Mouse (Mus musculus) thymus, postnatal 10 days (tissue): ENCODE data around the gene Sfi1.
"Not testable (repeated sequence)": the region's sequence is repeated elsewhere in the genome, so short reads cannot be mapped to it uniquely, and the experiment has no call there.

ENCODE experiments used
- DNase-seq, 2 experiments: peaks; one replicate each; pipeline ENCODE4 v3.0.0; 2021; ENCODE audit warnings: low spot score in 2 of 2

The Sfi1 gene

DNA sequence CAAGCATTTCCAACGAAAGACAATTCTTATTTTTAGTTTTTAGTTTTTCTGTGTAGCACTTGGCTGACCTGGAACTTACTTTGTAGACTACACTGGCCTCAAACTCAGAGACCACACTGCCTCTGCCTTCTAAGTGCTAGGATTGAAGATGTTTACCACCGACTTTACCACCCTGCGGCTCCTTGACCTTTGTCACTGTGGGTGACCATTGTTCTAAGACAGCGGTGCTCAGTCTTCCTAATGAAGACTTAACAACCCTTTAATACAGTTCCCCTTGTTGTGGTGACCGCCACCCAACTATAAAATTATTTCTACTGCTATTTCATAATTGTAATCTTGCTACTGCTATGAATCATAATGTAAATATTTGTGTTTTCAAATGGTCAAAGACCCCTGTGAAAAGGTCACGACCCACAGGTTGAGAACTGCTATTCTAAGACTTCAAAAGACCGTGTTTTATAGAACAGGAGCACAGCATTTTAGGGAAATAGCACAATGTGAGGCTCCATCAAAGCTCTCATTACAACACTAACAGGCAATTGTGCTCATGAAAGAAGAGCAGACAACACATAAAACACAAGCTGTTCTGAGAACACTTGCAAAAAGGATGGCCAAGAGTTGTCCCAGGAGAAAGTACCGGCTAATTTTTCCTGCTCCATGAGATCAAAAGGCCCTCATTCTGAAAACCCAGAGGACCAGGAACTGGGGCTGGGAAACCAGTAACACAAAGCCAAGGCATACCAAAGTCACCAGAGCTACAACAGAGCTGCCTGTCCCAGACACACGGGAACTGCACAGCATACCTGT, 47.7 kb downstream of the Sfi1 start:
- not testable (repeated sequence) for DNase-seq

DNA sequence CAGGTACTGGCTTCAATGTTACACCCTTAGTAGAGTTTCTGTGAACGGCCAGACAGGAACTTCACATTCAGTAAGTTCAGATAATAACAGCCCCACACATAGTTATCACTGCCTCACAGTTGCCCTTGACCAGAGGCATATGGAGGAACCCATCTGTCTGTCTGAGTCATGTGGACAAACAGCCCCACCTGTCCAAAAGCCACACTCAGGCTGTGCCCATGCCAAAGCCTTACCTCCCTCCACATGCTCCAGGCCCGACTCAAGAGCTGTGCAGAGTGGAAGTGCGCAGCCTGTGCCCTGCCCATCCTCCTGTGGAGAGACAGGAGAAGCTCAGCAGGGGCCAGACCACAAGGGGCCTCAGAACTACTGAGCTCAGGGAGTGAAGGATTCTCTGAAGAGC, 49.3 kb downstream of the Sfi1 start:
- DNase-seq = not testable (repeated sequence)

DNA sequence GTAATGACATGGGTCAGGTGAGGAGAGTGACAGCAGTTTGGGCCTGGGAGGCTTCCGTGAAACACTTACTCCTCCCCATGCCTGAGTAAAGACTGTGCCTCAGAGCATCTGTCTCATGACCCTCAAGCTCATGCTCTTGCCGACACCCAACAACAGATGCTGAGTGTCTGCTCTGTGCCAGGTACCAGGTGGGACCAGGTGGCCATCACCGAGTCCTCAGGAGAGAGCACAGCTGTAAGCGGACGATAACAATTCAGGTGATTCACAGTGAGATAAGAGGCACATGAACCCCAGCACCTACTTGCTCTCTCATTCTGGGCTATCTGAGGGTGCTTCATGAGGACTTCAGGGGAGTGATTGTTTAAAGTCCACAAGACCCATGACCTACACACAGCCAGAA, 50.9 kb downstream of the Sfi1 start:
- peak; percentile 83 for DNase-seq

DNA sequence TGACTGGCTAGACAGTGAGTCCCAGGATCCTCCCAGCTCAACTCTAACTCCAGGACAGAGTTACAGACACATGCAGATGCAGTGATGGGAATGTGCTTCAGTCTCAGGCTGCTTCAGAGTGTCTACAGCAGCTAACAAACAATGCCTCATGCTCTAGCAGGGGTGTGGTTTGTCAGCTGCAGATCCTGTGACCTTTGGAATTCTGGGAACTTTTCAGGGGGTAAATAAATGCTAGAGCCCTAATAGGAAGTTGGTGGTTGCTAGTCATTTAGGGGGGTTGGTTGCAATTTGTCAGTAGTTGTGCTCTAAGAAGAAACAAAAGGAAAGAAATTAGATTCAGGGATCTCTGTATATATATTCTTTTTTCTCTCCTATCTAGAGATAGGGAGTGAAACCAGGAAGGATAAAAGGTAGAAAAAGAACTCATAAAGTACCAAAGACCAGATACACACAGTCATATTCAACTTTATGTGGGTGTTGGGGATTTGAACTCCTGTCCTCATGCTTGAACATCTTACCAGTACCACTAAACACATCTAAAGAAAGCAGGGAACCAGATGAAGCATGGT, 52.2 kb downstream of the Sfi1 start:
- DNase-seq = not testable (repeated sequence)

DNA sequence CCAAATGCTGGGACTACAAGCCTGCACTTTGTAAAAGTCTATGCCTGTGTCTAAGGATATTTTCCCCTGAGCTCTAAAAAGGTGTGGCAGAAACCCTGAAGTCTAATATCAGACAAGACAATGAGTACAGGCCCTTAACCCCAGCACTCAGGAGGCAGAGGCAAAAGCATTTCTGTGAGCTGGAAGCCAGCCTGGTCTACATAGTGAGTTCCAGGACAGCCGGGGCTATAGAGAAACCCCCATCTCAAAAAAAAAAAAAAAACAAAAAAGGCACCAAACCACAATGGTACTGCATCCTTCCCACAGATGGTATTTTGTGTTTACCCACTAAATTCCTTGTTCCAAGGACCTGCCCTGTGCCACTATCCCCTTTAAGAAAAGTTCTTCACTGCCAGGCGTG, 54.9 kb downstream of the Sfi1 start:
- DNase-seq = peak in 1 of 2 experiments; percentile 63

DNA sequence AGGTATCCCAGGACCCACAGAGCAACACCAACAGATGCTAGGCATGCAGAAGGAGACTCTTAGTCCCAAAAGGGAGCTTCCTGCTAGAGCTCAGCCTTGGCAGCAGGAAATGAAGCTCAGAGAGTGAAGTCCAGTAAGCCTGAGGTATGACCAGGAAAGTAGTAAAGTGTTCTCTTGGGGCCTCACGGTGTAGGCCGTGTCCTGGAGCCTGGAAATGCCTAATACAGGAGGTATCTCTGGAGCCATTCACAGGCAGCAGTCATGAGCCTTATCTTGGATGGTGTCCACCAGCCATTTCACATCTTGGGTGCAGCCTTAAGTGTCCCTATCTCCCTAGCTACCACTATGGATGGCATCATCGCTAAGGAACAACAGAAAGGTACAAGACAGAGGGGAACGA, 56.0 kb downstream of the Sfi1 start:
- peak; percentile 58 to 59 for DNase-seq

DNA sequence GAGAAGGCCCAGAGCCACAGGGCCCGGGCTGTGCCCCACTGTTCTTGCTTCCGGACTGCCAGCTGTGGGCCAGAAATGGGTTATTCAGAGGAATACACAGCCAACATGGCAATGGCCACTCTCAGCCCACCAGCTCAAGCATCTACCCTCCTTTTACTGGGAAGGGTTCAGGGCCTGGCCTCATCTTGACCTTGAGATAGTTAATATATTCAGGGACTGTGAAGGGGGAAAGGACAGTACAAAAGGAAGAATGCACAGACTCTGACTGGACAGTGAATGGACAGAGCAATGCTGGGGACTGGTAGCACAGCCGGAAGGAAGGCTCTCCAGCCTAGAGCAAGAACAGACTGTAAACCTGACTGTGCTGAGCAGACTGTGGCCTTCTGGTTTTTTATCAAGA, 57.3 kb downstream of the Sfi1 start:
- not testable (repeated sequence) for DNase-seq

DNA sequence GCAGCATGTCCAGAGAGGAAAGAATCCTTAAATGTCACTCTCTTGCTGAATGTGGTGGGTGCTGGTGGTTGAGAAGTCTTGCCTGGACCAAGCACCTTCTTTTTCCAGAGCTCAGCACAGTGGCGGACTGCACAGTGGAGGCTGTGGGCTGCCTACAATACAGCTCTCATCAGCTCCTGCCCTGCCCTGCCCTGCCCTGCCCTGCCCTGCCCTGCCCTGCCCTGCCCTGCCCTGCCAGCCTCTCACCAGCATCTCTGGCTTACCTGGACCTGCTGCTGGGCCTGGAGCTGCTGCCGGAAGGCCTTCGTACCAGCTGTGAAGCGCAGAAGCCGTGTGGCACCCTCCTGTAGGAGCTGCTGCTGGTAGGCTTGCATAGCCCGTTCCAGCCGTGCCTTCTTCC, 57.9 kb downstream of the Sfi1 start:
- DNase-seq = not testable (repeated sequence)

DNA sequence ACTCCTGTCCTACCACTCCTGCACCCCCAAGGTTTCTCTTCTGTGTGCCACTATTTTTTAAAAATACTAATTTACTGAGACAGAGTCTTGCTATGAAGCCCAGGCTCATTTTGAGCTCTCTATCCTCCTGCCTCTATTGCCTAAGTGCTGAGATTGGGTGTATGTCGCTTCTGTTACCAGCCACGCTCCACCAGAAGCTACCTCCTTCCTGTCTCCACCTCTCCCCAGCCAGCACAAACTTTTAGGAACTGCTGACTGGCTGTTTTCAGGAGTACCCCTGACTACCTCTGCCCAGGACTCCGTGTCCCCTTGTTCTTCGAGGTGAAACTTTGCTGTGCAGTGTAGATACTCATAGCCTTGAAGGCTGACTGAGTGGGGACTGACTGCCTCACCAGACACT, 59.9 kb downstream of the Sfi1 start:
- not testable (repeated sequence) for DNase-seq

DNA sequence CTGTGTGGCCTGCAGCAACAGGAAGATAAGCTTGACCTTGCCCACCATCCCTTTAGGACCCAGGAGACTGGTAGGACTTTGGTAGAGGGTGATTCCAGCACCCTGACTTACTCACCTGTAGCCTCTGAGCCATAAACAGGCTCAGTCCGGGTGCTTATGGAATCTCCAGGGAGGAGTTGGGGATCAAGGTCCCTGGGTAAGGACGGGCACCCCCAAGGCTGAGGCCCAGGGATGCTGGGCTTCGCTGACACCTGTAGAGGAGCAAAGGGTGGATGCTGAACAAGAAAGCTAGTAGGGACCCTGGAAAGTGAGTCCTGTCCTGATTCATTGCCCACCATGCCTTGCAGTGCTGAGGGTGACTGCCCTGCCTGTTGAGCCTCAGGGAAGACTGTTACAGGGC, 60.3 kb downstream of the Sfi1 start:
- DNase-seq = not testable (repeated sequence)

DNA sequence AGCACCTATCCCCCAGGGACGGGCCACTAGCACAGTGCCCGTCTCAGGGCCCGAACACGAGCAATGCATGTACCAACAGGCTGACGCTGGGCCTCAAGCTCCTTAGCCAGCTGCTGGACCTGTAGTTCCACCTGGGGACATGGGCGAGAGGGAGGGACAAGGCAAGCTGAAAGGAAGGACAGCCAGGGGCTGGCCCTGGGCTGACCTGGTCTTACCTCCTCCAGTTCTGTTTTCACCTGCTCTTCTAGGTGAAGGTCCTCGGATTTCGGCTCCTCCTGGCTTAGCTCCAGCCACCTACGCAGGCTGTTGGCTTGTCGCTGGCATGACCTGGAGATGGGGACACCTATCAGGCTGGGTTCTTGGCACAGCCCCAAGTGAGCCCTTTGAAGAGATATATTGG, 61.3 kb downstream of the Sfi1 start:
- peak; percentile 61 to 69 for DNase-seq

DNA sequence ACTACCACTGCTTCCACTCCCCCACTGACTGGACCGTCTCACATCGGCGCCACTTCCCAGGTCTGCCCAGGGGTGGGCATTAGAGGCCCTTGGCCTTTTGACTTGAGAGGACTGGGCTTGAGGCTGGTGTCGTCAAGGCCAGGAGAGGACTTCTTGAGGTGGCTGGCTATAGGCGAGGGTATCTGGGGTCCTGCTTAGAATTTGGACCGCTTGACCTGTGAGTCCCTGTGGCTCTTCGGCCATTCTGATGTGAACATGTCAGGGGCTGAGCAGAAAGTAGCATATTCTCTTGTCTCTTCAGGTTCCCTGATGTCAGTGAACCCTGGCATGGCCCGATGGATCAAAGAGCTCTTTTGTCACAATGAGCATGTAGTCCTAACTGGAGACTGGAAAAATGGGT, 63.4 kb downstream of the Sfi1 start:
- peak; percentile 81 to 84 for DNase-seq

DNA sequence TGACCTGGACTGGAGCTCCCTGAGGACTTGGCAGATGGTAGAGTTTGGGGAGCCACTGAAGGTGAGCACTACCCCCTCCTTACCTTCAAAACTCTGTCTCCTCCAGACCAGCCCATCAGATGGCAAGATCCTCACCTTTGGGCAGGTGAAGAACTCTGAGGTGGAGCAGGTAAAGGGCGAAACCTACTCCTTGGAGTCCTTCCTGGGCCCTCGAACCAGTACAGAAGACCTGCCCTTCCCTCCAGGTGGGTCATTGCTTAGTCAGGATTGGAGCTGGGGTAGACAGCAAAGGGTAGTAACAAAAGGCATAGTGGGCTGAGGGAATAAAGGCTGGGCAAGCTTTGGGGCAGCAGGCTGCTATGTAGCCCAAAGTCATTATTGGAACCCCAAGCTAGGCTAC, 64.0 kb downstream of the Sfi1 start:
- DNase-seq = not testable (repeated sequence)

DNA sequence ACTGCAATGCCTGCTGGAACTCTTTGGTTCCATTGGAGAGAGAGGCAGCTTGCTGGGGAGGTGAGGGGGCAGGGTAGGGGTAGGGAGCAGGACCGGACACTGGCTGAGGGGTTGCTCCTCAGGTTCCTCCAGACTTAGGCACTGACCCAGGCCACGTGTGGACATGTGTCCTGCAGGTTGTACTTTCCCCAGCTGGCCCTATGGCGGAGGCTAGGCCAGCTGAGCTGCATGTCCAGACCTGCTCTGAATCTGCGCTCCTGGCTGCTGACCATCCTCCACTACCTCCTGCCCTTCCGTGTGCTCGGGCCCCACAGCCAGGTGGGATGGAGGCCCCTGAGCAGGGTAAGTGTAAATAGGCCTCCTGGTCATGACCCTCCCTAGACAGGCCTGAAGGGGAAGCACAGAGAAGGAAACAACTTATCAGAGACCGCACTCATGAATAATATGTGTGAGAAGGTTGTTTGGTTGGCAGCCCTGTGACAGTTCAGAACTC, 65.9 kb downstream of the Sfi1 start:
- peak; percentile 45 to 55 for DNase-seq

DNA sequence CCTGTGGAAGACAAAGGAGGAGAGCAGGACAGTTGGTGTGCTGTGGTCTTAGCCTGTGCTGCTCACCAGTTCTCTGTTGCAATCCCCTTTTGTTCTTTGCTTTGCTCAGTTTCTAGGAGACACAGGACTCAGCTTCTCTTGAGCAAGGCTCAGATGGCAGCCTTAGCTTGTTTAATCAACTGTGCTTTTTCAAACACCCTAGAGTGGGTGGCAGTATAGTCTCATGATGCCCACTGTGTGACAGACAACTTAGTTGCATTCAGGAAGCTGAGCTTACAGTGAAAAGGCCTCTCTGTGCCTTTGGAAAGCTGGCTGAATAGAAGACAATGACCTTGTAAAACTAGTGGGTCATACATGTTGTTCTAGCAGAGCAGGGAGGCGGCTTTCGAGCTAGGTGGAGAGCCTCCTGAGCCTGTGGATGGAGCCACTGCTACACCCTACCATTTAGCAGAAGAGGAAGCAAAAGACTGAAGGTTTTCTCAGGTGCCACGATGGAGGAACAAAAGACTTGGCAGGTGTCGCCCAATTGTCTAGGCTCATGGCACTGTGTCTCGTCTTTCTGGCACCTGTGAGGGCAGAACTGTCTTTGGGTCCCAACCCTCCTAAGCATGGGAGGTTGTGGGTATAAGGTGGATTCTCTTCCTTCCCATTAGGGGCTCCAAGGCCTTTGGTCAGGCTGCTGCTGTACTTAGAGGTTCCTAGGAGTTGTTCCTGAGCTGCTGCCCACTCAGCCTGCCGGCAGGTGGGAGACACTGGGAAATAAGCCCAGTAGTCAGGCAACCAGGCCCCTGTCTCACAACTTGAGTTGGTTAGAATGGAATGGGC, 66.6 kb downstream of the Sfi1 start:
- peak; percentile 83 to 90 for DNase-seq

DNA sequence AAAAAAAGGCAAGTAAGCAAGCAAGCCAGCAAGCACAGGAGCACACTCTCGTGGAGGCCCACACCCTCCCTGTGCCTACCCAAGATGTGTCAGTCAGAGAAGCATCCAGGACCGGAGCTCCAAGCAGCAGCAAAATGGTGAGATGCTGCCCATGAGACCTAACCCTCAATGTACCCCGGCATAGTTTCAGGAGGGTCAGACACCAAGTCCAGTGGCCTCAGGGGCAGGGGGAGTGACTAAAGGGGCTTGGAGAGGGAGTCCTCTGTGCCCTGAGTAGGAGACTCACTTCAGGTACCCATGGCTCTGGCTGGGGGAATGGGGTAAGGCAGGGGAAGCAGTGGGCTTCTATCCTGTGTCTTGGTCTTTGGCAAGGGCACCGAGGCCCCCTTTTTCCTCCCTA, 67.3 kb downstream of the Sfi1 start:
- DNase-seq = not testable (repeated sequence)

DNA sequence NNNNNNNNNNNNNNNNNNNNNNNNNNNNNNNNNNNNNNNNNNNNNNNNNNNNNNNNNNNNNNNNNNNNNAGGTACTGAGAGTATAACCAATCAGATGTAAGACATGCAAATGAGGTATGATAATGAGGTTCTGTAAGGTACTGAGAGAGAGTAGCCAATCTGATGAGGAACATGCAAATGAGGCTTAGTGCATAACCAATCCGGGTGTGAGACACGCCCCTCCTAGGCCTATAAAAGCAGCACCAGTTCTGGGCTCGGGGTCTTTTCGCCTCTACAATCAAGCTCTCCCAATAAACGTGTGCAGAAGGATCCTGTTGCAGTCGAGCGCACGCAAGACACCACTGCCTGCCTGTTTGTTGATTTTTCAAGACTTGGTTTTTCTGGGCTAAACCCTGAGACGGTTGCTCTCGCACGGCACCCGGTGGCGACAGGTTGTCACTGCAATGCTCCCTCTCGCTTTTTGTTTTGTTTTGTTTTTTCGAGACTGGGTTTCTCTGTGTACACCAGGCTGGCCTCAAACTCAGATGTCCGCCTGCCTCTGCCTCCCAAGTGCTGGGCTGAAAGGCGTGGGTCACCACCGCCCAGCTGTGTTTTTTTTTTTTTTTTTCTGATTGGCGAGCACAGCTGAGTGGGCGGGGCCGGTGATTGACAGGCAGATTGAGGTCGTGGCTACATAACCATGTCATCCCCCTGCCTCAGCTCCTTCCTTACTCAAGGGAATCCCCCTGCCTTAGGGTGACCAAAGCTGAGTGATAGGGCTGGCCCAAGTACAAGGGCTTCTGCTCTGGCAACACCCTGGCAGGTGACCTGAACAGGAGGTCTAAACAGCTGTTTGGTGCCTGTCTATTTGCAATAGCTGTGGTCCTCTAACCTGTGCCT, 68.1 kb downstream of the Sfi1 start:
- peak in 1 of 2 experiments; percentile 33 for DNase-seq

DNA sequence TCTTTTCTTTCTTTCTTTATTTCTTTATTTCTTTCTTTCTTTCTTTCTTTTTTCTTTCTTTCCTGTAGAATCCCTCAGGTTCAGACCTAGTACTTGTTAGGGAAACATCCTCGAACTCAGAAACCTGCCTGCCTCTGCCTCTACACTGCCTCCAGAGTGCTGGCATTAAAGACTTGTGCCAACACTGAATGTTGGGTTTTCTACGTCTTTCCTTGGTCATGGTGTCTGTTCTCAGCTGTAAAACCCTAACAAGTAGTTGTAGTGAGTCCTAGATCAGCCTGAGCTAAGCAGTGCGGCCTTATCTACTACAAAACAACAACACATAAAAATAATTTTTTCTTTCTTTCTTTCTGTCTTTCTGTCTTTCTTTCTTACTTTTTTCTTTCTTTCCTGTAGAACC, 78.9 kb downstream of the Sfi1 start:
- no peak for DNase-seq

DNA sequence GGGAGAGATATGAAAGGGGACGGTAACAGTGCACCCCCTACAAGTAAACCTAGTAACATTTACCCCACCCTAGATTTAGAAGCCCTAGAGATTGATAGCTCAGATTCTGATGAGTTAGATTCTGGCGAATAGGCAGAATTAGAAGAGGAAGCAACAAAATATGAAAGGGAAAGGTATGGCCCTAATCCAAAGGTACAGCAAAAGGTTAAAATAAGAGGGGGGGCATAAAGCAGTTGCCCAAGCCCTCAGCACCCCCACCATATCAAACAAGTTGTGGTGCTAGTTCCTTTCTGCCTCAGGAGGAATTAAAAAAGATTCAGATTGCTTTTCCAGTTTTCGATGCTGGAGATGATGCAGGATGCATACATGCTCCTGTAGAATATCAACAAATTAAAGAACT, 87.1 kb downstream of the Sfi1 start:
- no peak for DNase-seq

DNA sequence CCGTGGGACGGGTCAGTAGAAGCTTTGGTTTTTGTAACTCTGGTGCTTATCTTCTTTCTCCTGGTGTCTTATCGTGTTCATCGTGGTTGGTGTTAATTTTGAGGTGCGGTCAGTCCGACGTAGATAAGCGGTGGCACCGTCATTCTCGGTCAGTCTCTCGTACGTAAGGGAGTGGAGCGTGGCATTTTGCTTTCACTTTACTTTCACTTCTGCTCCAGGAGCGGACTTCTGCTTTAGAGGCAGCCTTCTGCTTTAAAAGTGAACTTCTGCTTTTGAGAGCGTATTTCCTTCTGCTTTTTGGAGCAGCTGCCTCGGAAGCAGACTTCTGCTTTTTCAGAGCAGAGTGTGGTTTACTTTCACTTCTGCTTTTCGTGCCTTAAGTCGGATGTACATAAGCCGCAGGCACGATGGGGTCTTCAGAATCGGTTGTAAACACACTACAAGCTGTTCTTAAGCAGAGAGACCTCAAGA, 88.0 kb downstream of the Sfi1 start:
- DNase-seq = peak; percentile 38 to 45
